Mouse (Mus musculus): ENCODE measurements around the gene Ctnnd1.

- TF ChIP-seq RCOR1 (IDR thresholded peaks at IDR 0.05; ENCODE audit: low read depth, low read length) (no peak), EP300 (IDR thresholded peaks at IDR 0.05; ENCODE audit: low read depth in 1 of 2, low read length in 2 of 2) (no peak), BHLHE40 (IDR thresholded peaks at IDR 0.05; ENCODE audit: borderline replicate concordance, low read depth, low read length) (no peak), CTCF (IDR thresholded peaks at IDR 0.05 in 2 of 3, conservative IDR thresholded peaks at IDR 0.05 in 1 of 3; ENCODE audit: control insufficient read depth in 1 of 3, insufficient read depth in 1 of 3, low read depth in 2 of 3, low read length in 3 of 3, poor library complexity in 1 of 3, severe bottlenecking in 1 of 3) (no peak), ETS1 (IDR thresholded peaks at IDR 0.05; ENCODE audit: low read depth, low read length) (no peak), POLR2AphosphoS5 (IDR thresholded peaks at IDR 0.05; ENCODE audit: borderline replicate concordance, low read depth, low read length) (no peak), TBP (IDR thresholded peaks at IDR 0.05; ENCODE audit: low read depth, low read length) (no peak), MAFK (IDR thresholded peaks at IDR 0.05; ENCODE audit: borderline replicate concordance, low read depth, low read length) (no peak), MYB (IDR thresholded peaks at IDR 0.05; ENCODE audit: low read depth, low read length) (no peak), POLR2A (IDR thresholded peaks at IDR 0.05; ENCODE audit: control insufficient read depth in 1 of 2, insufficient read depth in 1 of 2, low read depth in 1 of 2, low read length in 2 of 2, poor library complexity in 1 of 2) (no peak), MEF2A (IDR thresholded peaks at IDR 0.05; ENCODE audit: extremely low read depth, insufficient replicate concordance, low read depth, low read length, poor library complexity, severe bottlenecking) (no peak), GATA1 (IDR thresholded peaks at IDR 0.05; ENCODE audit: low read depth, low read length) (no peak), USF1 (IDR thresholded peaks at IDR 0.05; ENCODE audit: low read depth, low read length) (no peak)
Measured at GRCm38 (mm10) chr2:84647051-84647568, 3.5 kb downstream of the Ctnnd1 start.
